Mouse (Mus musculus): ENCODE results near the gene Ascl2. TPM values are rescaled to one million over a fixed set of nuclear protein-coding genes. Genes with fewer than 3 reads are reported as not detected.

Gene Ascl2
- polyA plus RNA-seq, 1 experiment = 0.81 TPM

- H3K4me3 ChIP-seq (ENCODE audit: insufficient read depth, low read length) = no peak overlapping the region
- TF ChIP-seq CTCF (IDR thresholded peaks at IDR 0.05; ENCODE audit: extremely low read depth, insufficient read depth, low read length) (peak; percentile 31), POLR2A (IDR thresholded peaks at IDR 0.05; ENCODE audit: extremely low read depth, insufficient read depth, low read length) (no peak)
- no peak overlapping the region for H3K27ac ChIP-seq (ENCODE audit: insufficient read depth, low read length)
- no peaks in the 10 kb centered on the region for H3K4me1 ChIP-seq (ENCODE audit: control insufficient read depth, insufficient read depth, low read length)
Measured at GRCm38 (mm10) chr7:143002679-143003078, 33.6 kb upstream of the Ascl2 start.

GRCm38 (mm10) chr7:142997403-142998150, 28.5 kb upstream of the Ascl2 start:
- TF ChIP-seq POLR2A (IDR thresholded peaks at IDR 0.05; ENCODE audit: extremely low read depth, insufficient read depth, low read length) = no peak
- no peak for TF ChIP-seq CTCF (IDR thresholded peaks at IDR 0.05; ENCODE audit: extremely low read depth, insufficient read depth, low read length)
- H3K4me3 ChIP-seq (ENCODE audit: insufficient read depth, low read length) = no peak overlapping the region
- no peaks in the 10 kb centered on the region for H3K4me1 ChIP-seq (ENCODE audit: control insufficient read depth, insufficient read depth, low read length)
- no peak overlapping the region for H3K27ac ChIP-seq (ENCODE audit: insufficient read depth, low read length)

GRCm38 (mm10) chr7:142996998-142997397, 27.9 kb upstream of the Ascl2 start:
- no peak overlapping the region for H3K27ac ChIP-seq (ENCODE audit: insufficient read depth, low read length)
- TF ChIP-seq POLR2A (IDR thresholded peaks at IDR 0.05; ENCODE audit: extremely low read depth, insufficient read depth, low read length) = no peak
- TF ChIP-seq CTCF (IDR thresholded peaks at IDR 0.05; ENCODE audit: extremely low read depth, insufficient read depth, low read length) = no peak
- H3K4me1 ChIP-seq (ENCODE audit: control insufficient read depth, insufficient read depth, low read length) = no peaks in the 10 kb centered on the region
- no peak overlapping the region for H3K4me3 ChIP-seq (ENCODE audit: insufficient read depth, low read length)

GRCm38 (mm10) chr7:142995630-142996338, 26.7 kb upstream of the Ascl2 start:
- no peak overlapping the region for H3K27ac ChIP-seq (ENCODE audit: insufficient read depth, low read length)
- H3K4me1 ChIP-seq (ENCODE audit: control insufficient read depth, insufficient read depth, low read length) = no peaks in the 10 kb centered on the region
- TF ChIP-seq CTCF (IDR thresholded peaks at IDR 0.05; ENCODE audit: extremely low read depth, insufficient read depth, low read length) (no peak), POLR2A (IDR thresholded peaks at IDR 0.05; ENCODE audit: extremely low read depth, insufficient read depth, low read length) (no peak)
- no peak overlapping the region for H3K4me3 ChIP-seq (ENCODE audit: insufficient read depth, low read length)

GRCm38 (mm10) chr7:142995004-142995403, 25.9 kb upstream of the Ascl2 start:
- no peak overlapping the region for H3K4me3 ChIP-seq (ENCODE audit: insufficient read depth, low read length)
- no peaks in the 10 kb centered on the region for H3K4me1 ChIP-seq (ENCODE audit: control insufficient read depth, insufficient read depth, low read length)
- no peak for TF ChIP-seq CTCF (IDR thresholded peaks at IDR 0.05; ENCODE audit: extremely low read depth, insufficient read depth, low read length)
- TF ChIP-seq POLR2A (IDR thresholded peaks at IDR 0.05; ENCODE audit: extremely low read depth, insufficient read depth, low read length) = no peak
- no peak overlapping the region for H3K27ac ChIP-seq (ENCODE audit: insufficient read depth, low read length)

GRCm38 (mm10) chr7:142987718-142988117, 18.7 kb upstream of the Ascl2 start:
- no peak for TF ChIP-seq CTCF (IDR thresholded peaks at IDR 0.05; ENCODE audit: extremely low read depth, insufficient read depth, low read length)
- TF ChIP-seq POLR2A (IDR thresholded peaks at IDR 0.05; ENCODE audit: extremely low read depth, insufficient read depth, low read length) = no peak
- Histone ChIP-seq H3K27ac (ENCODE audit: insufficient read depth, low read length) (no peak overlapping the region), H3K4me3 (ENCODE audit: insufficient read depth, low read length) (no peak overlapping the region), H3K4me1 (ENCODE audit: control insufficient read depth, insufficient read depth, low read length) (no peaks in the 10 kb centered on the region)

- no peak overlapping the region for H3K27ac ChIP-seq (ENCODE audit: insufficient read depth, low read length)
Measured at GRCm38 (mm10) chr7:142985146-142985545, 16.1 kb upstream of the Ascl2 start.

GRCm38 (mm10) chr7:142981908-142982307, 12.8 kb upstream of the Ascl2 start:
- H3K4me1 ChIP-seq (ENCODE audit: control insufficient read depth, insufficient read depth, low read length) = no peaks in the 10 kb centered on the region
- TF ChIP-seq POLR2A (IDR thresholded peaks at IDR 0.05; ENCODE audit: extremely low read depth, insufficient read depth, low read length) = no peak
- no peak for TF ChIP-seq CTCF (IDR thresholded peaks at IDR 0.05; ENCODE audit: extremely low read depth, insufficient read depth, low read length)
- H3K4me3 ChIP-seq (ENCODE audit: insufficient read depth, low read length) = no peak overlapping the region
- H3K27ac ChIP-seq (ENCODE audit: insufficient read depth, low read length) = no peak overlapping the region

More at GRCm38 (mm10) chr7:142985146-142985545, 16.1 kb upstream of the Ascl2 start:
- no peak for TF ChIP-seq CTCF (IDR thresholded peaks at IDR 0.05; ENCODE audit: extremely low read depth, insufficient read depth, low read length)
- no peak for TF ChIP-seq POLR2A (IDR thresholded peaks at IDR 0.05; ENCODE audit: extremely low read depth, insufficient read depth, low read length)
- Histone ChIP-seq H3K4me3 (ENCODE audit: insufficient read depth, low read length) (no peak overlapping the region), H3K4me1 (ENCODE audit: control insufficient read depth, insufficient read depth, low read length) (no peaks in the 10 kb centered on the region)

- no peak overlapping the region for H3K27ac ChIP-seq (ENCODE audit: insufficient read depth, low read length)
- H3K4me3 ChIP-seq (ENCODE audit: insufficient read depth, low read length) = peak overlapping the region; percentile 19
- no peaks in the 10 kb centered on the region for H3K4me1 ChIP-seq (ENCODE audit: control insufficient read depth, insufficient read depth, low read length)
- no peak for TF ChIP-seq POLR2A (IDR thresholded peaks at IDR 0.05; ENCODE audit: extremely low read depth, insufficient read depth, low read length)
Measured at GRCm38 (mm10) chr7:142967884-142968808, 918 bp downstream of the Ascl2 start.
